Mouse (Mus musculus) embryo, embryonic 10.5 days (tissue): Measurements from ENCODE around the gene 4933402J07Rik.
A peak's percentile ranks its signal among the peaks of the same experiment; 100 is the strongest.

Experiments used
- DNase-seq: peaks from one replicate; pipeline ENCODE4 v3.0.0-alpha.2; 2015; ENCODE audit warnings: low spot score

4933402J07Rik gene

DNA sequence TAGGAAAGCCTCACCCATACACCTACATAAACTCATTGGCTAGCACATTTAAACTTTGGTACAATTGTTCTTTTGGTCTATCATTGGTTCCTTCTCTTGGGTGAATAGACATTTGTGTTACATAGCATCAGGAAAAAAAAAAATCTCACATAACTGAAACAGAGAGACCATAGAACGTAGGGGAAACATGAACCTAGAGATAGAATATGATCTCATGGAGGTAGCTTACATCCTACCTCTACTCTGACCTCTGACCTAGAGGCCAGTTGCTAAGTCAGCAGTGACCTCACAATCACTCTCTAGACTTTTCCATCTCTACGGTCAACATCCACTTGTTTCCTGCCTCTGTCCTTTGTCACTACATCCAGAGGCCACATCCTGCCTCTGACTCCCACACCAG is at the start of gene 4933402J07Rik:
Gene 4933402J07Rik, plus strand, starts transcription at position 301 of the 400 bp plus-strand sequence.
- no peak for DNase-seq

- no peak for DNase-seq
Observed at GRCm38 (mm10) chr8:87517132-87517531, 46.5 kb upstream of the 4933402J07Rik start.

GRCm38 (mm10) chr8:87525006-87525405 is 38.6 kb upstream of the 4933402J07Rik start:
- no peak for DNase-seq

DNA sequence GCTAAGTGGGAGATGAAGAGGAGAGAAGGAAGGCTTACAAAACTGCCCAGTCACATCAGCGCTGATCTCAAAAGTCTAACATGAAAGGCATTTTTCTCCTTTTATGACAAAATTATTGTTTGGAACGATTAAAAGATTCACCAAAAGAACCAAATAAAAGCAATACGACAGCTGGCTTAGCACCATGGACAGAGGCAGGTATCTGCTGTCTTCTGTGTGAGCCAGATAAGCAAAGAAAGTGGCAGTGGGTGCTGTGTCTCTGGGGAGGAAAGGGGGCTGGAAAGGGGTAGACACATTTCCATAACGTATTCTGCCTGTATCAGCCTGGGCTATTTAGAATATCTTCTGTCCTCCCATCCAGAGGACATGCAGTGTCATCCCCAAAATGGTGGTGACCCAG is 32.5 kb upstream of the 4933402J07Rik start:
- peak; percentile 27 for DNase-seq

GRCm38 (mm10) chr8:87533476-87533875 is 30.2 kb upstream of the 4933402J07Rik start:
- no peak for DNase-seq

GRCm38 (mm10) chr8:87534846-87535245 is 28.8 kb upstream of the 4933402J07Rik start:
- DNase-seq, result no peak

DNA sequence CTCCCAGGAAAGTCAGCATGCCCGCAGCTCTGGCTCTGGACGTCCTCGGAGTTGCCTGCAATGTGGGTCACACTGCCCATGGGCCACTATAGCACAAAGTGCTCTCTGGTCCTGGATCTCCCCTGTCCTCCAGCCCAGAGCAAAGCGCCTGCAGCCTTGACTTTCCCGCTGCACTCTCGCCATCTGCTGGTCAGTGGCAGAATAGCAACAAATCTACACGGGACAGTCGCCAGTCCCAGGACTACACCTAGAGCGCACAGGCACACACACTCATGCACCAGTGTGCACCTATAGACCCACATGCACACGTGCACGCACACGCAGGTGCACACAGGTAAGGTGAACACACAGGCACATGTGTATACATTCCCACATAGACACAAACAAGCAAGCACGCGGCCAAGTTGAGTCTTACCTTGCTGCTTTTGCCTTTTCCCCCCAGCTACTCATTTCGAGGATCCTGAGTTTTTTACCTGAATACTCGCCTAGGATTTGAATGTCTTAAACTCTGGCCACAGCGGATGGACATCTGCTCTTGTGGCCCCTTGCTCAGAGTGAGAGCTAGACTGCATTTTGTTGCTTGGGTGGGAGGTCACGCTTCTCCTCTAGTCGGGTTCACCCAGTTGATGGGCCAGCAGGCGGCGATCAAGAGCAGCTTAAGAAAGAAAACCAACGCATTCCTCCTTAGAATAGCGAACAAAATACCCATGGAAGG is 26.9 kb upstream of the 4933402J07Rik start:
- DNase-seq, result peak; percentile 90

- DNase-seq, result peak; percentile 5
Observed at GRCm38 (mm10) chr8:87539829-87540394, 23.7 kb upstream of the 4933402J07Rik start.

DNA sequence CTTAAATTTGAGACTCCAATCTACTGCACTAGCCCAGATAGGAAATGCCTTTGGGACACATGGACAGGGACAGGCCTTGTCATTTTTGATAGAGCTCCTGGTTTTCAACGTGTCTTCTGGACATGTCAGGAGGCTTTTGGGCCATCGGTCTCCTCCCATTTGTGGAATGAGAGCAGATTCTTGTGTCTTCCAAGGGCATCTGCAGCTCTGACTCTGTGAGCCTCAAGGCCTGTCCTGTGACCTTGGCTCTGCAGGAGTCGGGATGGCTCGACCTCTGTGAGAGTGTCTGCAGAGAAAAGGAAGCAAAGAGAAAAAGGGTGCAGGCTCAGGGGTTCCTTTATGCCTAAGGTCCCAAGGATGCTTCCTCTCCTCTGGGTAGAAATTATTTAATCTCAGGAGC is 13.8 kb upstream of the 4933402J07Rik start:
- no peak for DNase-seq

GRCm38 (mm10) chr8:87552801-87553200 is 10.9 kb upstream of the 4933402J07Rik start:
- no peak for DNase-seq

DNA sequence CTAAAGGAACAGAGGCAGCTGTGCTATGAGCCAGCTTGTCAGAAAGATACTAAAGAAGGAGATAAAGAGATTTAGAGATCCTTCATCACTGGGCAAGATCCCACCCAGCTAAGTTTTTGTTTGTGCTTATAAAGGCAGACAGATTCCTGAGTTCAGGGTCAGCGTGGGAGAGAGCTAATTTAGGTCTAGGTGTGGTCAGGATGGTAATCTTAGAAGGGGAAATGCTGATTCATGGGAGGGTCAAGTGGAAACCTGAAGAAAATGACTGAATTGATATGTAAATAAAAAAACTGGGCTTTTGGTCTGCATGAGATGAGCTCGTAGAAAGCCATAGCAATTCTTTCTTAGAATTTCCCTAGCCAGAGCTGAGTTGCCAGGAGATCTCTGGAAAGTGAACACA is 2.9 kb upstream of the 4933402J07Rik start:
- DNase-seq, result no peak

GRCm38 (mm10) chr8:87569203-87569602 is 5.5 kb downstream of the 4933402J07Rik start:
- DNase-seq, result no peak

- peak; percentile 45 for DNase-seq
Observed at GRCm38 (mm10) chr8:87569706-87570563, 6.3 kb downstream of the 4933402J07Rik start.

DNA sequence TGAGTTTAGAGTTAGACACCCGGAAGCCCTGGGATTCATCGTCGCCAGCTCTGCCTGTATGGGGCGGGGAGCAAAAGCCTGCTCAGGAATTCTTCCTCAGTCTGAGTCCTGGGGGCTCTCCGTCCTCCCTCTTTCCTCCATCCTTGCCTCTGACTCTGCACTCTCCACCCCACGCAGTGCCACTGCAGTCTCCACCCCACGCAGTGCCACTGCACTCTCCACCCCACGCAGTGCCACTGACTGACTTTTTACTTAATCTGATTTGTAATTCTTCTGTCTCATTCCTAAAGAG is 6.9 kb downstream of the 4933402J07Rik start:
- DNase-seq, result peak; percentile 44

GRCm38 (mm10) chr8:87570880-87571279 is 7.2 kb downstream of the 4933402J07Rik start:
- peak; percentile 45 for DNase-seq

DNA sequence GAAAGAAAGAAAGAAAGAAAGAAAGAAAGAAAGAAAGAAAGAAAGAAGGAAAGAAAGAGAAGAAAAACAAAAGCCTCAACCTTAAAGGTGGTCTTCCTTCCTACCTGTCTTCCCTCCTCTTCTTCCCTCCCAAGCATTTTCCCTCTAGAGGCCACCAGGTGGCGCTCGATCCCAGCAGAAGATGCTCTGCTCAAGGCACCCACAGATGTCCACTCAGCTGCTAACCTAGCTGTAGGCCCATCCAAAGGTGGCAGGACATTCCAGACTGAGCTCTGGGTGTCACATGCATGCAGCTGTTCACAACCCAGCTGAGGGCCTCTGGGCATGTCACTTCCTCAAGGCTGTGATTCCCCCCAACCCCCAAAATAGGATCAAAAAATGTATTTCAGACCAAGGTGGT is 30.6 kb downstream of the 4933402J07Rik start:
- peak; percentile 82 for DNase-seq

DNA sequence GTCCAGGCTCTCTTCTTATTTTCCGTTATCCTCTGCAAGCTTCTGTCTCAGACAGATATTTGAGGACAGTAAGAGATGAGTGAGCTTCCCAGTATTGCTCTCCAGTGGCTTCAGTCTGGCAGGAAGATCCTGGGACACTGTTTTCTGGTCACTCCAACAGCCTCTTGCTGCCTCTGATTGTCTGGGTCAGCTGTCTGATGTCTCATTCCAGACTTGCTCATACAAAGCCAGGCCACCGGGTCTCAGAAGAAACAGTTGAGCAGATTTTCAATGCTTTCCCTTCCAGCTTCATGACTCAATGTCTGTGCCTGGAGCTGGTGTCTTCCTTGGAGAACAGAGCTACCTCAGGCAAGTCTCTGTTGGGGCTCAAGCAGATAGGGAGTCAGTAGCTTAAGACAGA is 39.1 kb downstream of the 4933402J07Rik start:
- DNase-seq, result no peak

GRCm38 (mm10) chr8:87609110-87609509 is 45.5 kb downstream of the 4933402J07Rik start:
- no peak for DNase-seq

DNA sequence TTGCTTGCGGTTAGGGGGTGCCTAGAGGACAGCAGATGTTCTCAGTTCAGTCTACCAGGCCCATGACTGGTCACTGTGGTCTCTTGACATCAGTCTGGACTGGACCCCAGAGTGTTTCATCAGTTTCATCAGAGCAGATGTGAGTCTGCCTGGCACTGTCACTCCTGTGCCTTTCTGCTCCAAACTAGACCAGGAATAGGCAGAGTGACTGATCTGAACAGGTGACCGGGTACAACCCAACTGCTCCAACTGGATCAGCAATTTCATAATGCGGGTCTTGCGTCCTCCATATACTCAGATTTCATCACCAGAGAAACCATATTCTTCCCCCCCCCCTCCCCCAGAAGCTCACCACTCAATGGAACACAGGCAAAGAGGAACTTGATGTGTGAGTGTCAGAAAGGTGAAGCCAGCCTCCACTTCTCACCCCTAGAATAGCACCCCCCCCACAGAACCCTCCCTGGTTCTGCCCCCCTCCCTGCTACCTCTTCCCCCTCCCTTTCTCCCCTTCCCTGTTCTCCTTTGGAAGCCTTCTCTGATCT is 46.1 kb downstream of the 4933402J07Rik start:
- DNase-seq, result no peak

DNA sequence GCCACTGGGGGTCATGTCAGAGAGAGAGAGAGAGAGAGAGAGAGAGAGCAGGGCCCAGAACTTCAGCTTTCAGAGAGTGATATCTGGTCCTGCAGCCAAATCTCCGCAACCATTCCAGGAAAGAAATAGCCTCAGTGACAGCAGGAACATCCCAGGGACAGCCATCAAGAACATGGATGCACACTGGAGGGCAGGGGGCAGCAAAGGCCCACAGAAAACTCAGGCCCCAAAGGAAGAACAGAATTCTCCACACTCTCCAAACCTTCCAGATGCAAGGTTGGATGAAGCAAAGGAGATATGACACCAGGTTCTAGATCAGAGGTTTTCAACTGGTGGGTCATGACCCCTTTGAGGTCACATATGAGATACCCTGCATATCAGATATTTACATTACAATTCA is 50.0 kb downstream of the 4933402J07Rik start:
- DNase-seq, result peak; percentile 8

DNA sequence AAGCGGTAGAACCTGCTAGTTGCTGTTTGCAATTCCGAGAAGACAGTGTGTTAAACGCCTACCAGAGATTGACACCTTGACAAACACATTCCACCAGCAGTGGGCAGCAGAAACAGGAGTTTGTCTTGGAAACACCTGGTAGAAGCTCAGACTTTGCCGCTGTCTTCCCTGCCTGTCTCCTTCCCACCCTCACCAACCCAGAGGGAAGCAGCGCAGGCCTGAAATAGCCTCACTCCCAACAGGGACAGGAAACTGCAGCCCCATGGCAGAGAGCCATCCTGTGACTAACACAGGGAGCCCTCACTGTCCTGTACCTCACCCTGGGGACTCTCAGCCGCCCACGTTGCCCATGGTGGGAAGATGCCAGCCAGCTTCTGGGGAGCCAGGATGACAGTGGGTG is 55.5 kb downstream of the 4933402J07Rik start:
- no peak for DNase-seq

GRCm38 (mm10) chr8:87619529-87619928 is 55.9 kb downstream of the 4933402J07Rik start:
- DNase-seq, result no peak

GRCm38 (mm10) chr8:87620225-87620624 is 56.6 kb downstream of the 4933402J07Rik start:
- DNase-seq, result no peak
